Mouse (Mus musculus) heart, embryonic 14.5 days (tissue): ENCODE measurements at regions not wholly inside any gene's neighbourhood (a gene's known extent, or its start where the extent isn't known, plus 50 kb on each side); places are given as distances from the start of the nearest gene placed in this dataset.

Experiments
- ATAC-seq: fragments of 200-750 bp; cut with Nextera tagmentation; 2 replicates; pipeline ENCODE4 v1.8.0; 2017; ENCODE audit warnings: low read depth, moderate TSS enrichment; ENCODE audit not compliant: insufficient number of reproducible peaks, insufficient read depth, low FRiP score
- H3K27ac ChIP-seq, 2 experiments: fragments of 200-500 bp in 1 of 2; fragments of 300-500 bp in 1 of 2; sonication (generic) in 1 of 2; replicated peaks in 1 of 2; 2 replicates each; pipeline ENCODE4 v1.5.1; 2012 to 2014; ENCODE audit warnings: low read depth in 2 of 2, low read length in 2 of 2, control low read depth in 1 of 2, mild to moderate bottlenecking in 1 of 2, mixed read lengths in 1 of 2; ENCODE audit not compliant: control insufficient read depth in 1 of 2, insufficient read depth in 1 of 2
- H3K27me3 ChIP-seq: fragments of 300-500 bp; sonication (generic); 2 replicates; pipeline ENCODE4 v1.6.1; 2014; ENCODE audit warnings: mild to moderate bottlenecking, low read length, control low read depth; ENCODE audit not compliant: control insufficient read depth, insufficient read depth
- H3K36me3 ChIP-seq: fragments of 300-500 bp; sonication (generic); 2 replicates; pipeline ENCODE4 v1.6.1; 2014; ENCODE audit warnings: mild to moderate bottlenecking, control low read depth, low read length, mixed read lengths; ENCODE audit not compliant: control insufficient read depth, insufficient read depth
- H3K4me1 ChIP-seq, 2 experiments: fragments of 200-500 bp in 1 of 2; fragments of 300-500 bp in 1 of 2; sonication (generic) in 1 of 2; 2 replicates each; pipeline ENCODE4 v1.6.1; 2012 to 2014; ENCODE audit warnings: low read length in 2 of 2, control low read depth in 1 of 2, mixed read lengths in 1 of 2; ENCODE audit not compliant: control insufficient read depth in 2 of 2, insufficient read depth in 2 of 2
- H3K4me2 ChIP-seq: fragments of 300-500 bp; sonication (generic); 2 replicates; pipeline ENCODE4 v1.6.1; 2014; ENCODE audit warnings: mild to moderate bottlenecking, low read length
- H3K4me3 ChIP-seq, 2 experiments: fragments of 200-500 bp in 1 of 2; fragments of 300-500 bp in 1 of 2; sonication (generic) in 1 of 2; 2 replicates each; pipeline ENCODE4 v1.5.1; 2012 to 2014; ENCODE audit warnings: low read length in 2 of 2, mild to moderate bottlenecking in 2 of 2, control low read depth in 1 of 2, low read depth in 1 of 2, moderate library complexity in 1 of 2; ENCODE audit not compliant: control insufficient read depth in 1 of 2, insufficient read depth in 1 of 2
- H3K9ac ChIP-seq: fragments of 300-500 bp; sonication (generic); 2 replicates; pipeline ENCODE4 v1.6.1; 2014; ENCODE audit warnings: mild to moderate bottlenecking, low read length
- H3K9me3 ChIP-seq: fragments of 300-500 bp; sonication (generic); 2 replicates; pipeline ENCODE4 v1.6.1; 2016; ENCODE audit warnings: low read length, control low read depth; ENCODE audit not compliant: control insufficient read depth
- WGBS: fragments of 180-500 bp; shearing (Covaris S2); extraction: QIAGEN DNeasy Blood & Tissue Kit; methylation state at CpG from one replicate; pipeline ENCODE4 v1.1.7; 2014; 5-methylcytosine and 5-hydroxymethylcytosine counted together
- microRNA counts: library from miRNA; unstranded; fragments of <30 nt; microRNA quantifications from one replicate; lab custom pipeline; 2016
- microRNA-seq: library from miRNA; unstranded; fragments of <30 nt; microRNA quantifications from one replicate; pipeline ENCODE4, GENCODE M21; 2016

DNA sequence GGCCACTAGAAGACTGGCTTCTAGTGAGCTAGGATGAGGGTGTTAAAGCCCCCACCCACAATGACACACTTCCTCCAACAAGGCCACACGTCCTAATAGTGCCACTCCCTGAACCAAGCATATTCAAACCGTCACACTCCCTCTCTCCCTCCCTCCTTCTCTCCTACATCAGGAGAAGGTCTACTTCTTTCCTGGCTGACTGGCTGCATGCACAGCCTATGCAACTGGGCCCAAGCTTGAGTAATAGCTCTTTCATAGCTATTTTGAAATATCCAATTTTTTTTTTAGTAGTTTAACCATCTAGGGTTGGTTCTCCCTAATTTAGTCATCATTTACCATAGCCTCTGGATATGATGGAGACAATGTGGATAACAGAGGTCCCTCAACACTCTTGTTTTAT is 56.6 kb upstream of the Jak1 start:
- no peak overlapping the region for H3K4me3 ChIP-seq
- H3K9me3 ChIP-seq: no peaks in the 10 kb centered on the region
- no peak for ATAC-seq
- H3K27ac ChIP-seq: no peak overlapping the region
- 61% methylated on average over 2 of the region's 2 CpGs for WGBS
- H3K9ac ChIP-seq: no peak overlapping the region
- H3K27me3 ChIP-seq: no peaks in the 10 kb centered on the region
- no peaks in the 10 kb centered on the region for H3K36me3 ChIP-seq
- no peak overlapping the region for H3K4me2 ChIP-seq
- no peaks in the 10 kb centered on the region for H3K4me1 ChIP-seq

DNA sequence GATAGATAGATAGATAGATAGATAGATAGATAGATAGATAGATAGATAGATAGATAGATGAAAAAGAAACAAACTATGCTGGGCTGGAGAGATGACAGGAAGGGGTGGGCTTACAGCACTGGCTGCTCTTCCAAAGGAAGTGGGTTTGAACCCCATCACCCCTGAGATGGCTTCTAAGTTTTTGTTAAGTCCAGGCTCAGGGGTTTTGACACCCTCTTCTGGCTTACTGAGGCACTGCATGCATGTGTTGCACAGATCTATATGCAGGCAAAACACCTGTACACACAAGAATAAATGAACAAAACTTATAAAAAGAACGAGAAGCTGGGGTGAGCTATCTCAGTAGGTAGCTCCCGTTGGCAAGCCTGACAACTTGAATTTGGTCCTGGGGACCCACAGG is 55.5 kb upstream of the Jak1 start:
- no peaks in the 10 kb centered on the region for H3K27me3 ChIP-seq

DNA sequence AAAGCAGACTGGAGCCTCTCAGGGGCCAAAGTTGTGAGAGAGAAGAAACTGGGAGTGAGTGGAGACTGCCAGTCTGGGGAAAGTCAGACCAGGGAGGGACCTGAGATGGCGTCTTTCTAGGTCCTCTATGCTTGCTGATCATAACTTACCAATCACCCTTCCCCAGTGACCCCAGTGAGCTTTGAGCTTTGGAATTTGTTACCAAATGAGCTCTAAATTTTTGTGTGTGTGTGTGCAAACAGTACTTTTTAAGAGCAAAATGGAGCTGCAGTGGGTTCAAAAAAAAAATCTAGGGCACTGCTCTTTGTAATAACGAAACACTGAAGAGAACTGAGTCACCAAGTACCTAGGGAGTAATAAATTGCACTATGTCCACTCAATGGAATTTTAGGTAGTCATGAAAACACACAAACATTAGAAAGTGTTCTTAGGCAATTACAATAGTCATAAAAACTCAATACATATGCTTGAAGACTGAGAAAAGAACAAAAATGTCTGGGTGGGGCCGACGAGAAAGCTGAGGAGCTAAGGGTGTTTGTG is 54.7 kb upstream of the Jak1 start:
- Histone ChIP-seq H3K27ac (no peak overlapping the region), H3K4me2 (no peak overlapping the region), H3K9me3 (no peaks in the 10 kb centered on the region), H3K27me3 (no peaks in the 10 kb centered on the region; the same call in 1 of the 2 replicates), H3K9ac (no peak overlapping the region), H3K4me1 (no peaks in the 10 kb centered on the region), H3K36me3 (no peaks in the 10 kb centered on the region), H3K4me3 (no peak overlapping the region)
- 82% methylated on average over 4 of the region's 4 CpGs for WGBS
- ATAC-seq: no peak

More for the DNA sequence above, 55.5 kb upstream of the Jak1 start:
- ATAC-seq: no peak
- Histone ChIP-seq H3K27ac (no peak overlapping the region), H3K36me3 (no peaks in the 10 kb centered on the region), H3K9ac (no peak overlapping the region), H3K4me3 (no peak overlapping the region), H3K9me3 (no peaks in the 10 kb centered on the region), H3K4me1 (no peaks in the 10 kb centered on the region), H3K4me2 (no peak overlapping the region)
- 60% methylated on average over 2 of the region's 2 CpGs for WGBS

DNA sequence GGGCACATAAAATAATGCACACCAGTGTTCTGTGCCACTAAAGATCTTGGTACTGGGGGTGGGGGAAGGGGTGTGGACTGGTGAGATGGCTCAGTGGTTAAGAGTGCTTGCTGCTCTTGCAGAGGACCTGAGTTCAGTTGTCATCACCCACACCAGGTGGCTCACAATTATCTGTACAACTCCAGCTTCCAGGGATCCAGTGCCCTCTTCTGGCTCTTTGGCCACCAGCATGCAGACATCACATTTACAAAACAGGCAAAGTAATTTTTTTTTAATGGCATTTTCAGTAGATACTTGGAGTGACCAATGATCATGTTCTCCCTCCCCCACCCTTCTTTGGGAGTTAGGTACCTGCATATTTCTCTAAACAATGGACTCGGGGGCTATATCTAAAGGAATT is 53.8 kb upstream of the Jak1 start:
- Histone ChIP-seq H3K27ac (no peak overlapping the region), H3K9ac (no peak overlapping the region), H3K9me3 (no peaks in the 10 kb centered on the region), H3K36me3 (no peaks in the 10 kb centered on the region), H3K4me2 (no peak overlapping the region), H3K4me1 (no peaks in the 10 kb centered on the region), H3K4me3 (no peak overlapping the region), H3K27me3 (no peaks in the 10 kb centered on the region; the same call in 1 of the 2 replicates)
- no peak for ATAC-seq
- 77% methylated on average over 1 of the region's 1 CpGs for WGBS

DNA sequence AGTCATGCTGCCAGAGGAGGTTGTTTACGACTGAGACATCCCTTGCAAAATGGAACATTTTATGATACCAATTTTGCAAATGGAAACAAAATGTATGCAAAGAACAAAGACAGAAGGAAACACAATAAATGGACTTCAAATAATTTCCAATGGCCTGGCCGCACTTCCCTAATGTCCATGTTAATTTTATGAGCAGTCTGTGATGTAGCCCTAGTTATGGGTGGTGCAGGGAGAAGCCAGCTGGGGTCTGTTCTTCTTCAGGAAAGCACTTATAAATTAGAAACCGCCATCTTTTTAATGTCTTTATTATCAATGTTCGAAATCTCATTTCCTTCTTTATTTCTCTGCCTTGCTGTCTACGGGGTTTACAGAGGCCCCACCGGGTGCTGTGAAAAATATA is 51.0 kb upstream of the Jak1 start:
- Histone ChIP-seq H3K27me3 (peaks cover 6% of the 10 kb centered on the region; the same call in 1 of the 2 replicates), H3K4me3 (no peak overlapping the region), H3K4me1 (no peaks in the 10 kb centered on the region), H3K4me2 (no peak overlapping the region), H3K9me3 (no peaks in the 10 kb centered on the region), H3K36me3 (no peaks in the 10 kb centered on the region), H3K9ac (no peak overlapping the region), H3K27ac (no peak overlapping the region)
- ATAC-seq: no peak
- 80% methylated on average over 6 of the region's 6 CpGs for WGBS

MicroRNA genes in the stretch of these regions (microRNA counts, 519-probe panel; counts per million panel counts)
- microRNA mmu-miR-101a (lab: Ali Mortazavi, UCI): 322 counts per million, percentile 70 among the panel's probes with 10 or more counts

Small RNAs in the stretch of these regions (microRNA-seq; reads per million reads assigned to microRNA genes)
- 159 reads per million, percentile 58 among the genes with 10 or more reads in this experiment for gene Mir101a
